8 mouse cellular contexts compared by ENCODE assay signal in genomic region chr12:32920185-32920788, GRCm38 (mm10). TPM values are rescaled to one million over a fixed set of nuclear protein-coding genes. Genes with fewer than 3 reads are reported as not detected.
DNase-seq lines count a peak whose midpoint lies in the region; ATAC-seq and TF ChIP-seq lines count a peak whose summit lies in the region.

No protein-coding gene starts in this region.

- peak; percentile 66 for TF ChIP-seq CTCF in hindbrain, postnatal 0 days (IDR thresholded peaks at IDR 0.05; ENCODE audit: low read depth)

- H3K4me2 ChIP-seq in hindbrain, postnatal 0 days (ENCODE audit: low read depth, low read length): no peak overlapping the region
- H3K4me2 ChIP-seq in hindbrain, embryonic 16.5 days (ENCODE audit: low read length): no peak overlapping the region

- 74% methylated on average over 8 of the region's 8 CpGs for WGBS in hindbrain, postnatal 0 days
- whole genome bisulfite sequencing in hindbrain, embryonic 16.5 days: 70% methylated on average over 8 of the region's 8 CpGs

- peak; percentile 46 for DNase-seq in hindbrain, postnatal 0 days (ENCODE audit: low spot score)
- DNase-seq in adrenal gland, adult 18-20 months (ENCODE audit: low spot score in 2 of 2): peak; percentile 75 to 81
- DNase-seq in layer of hippocampus, postnatal 36 days: peak; percentile 36 to 43
- DNase-seq in ovary, postnatal 14 days (ENCODE audit: low spot score): peak; percentile 66
- peak; percentile 52 for DNase-seq in urinary bladder, adult 2 months (ENCODE audit: low spot score)

- no peaks in the 10 kb centered on the region for H3K36me3 ChIP-seq in hindbrain, postnatal 0 days (ENCODE audit: insufficient read depth, low read length)
- no peaks in the 10 kb centered on the region for H3K36me3 ChIP-seq in hindbrain, embryonic 16.5 days (ENCODE audit: control insufficient read depth, insufficient read depth, low read length)

- no peak overlapping the region for H3K27ac ChIP-seq in hindbrain, postnatal 0 days
- no peak overlapping the region for H3K27ac ChIP-seq in hindbrain, embryonic 16.5 days (ENCODE audit: low read depth, low read length)

- H3K9me3 ChIP-seq in hindbrain, postnatal 0 days (ENCODE audit: low read length): no peaks in the 10 kb centered on the region
- no peaks in the 10 kb centered on the region for H3K9me3 ChIP-seq in hindbrain, embryonic 16.5 days (ENCODE audit: control insufficient read depth, low read length)

- H3K4me1 ChIP-seq in hindbrain, postnatal 0 days (ENCODE audit: insufficient read depth, low read length): no peaks in the 10 kb centered on the region
- H3K4me1 ChIP-seq in hindbrain, embryonic 16.5 days (ENCODE audit: control insufficient read depth, insufficient read depth, low read depth, low read length): no peaks in the 10 kb centered on the region

- no peak overlapping the region for H3K9ac ChIP-seq in hindbrain, postnatal 0 days (replicated peaks; ENCODE audit: low read length)
- no peak overlapping the region for H3K9ac ChIP-seq in hindbrain, embryonic 16.5 days (ENCODE audit: low read depth, low read length)

- H3K4me3 ChIP-seq in hindbrain, postnatal 0 days (ENCODE audit: low read length): no peak overlapping the region
- no peak overlapping the region for H3K4me3 ChIP-seq in hindbrain, embryonic 16.5 days (ENCODE audit: low read length)

- H3K27me3 ChIP-seq in hindbrain, postnatal 0 days (ENCODE audit: insufficient read depth, low read length): no peaks in the 10 kb centered on the region
- no peaks in the 10 kb centered on the region for H3K27me3 ChIP-seq in hindbrain, embryonic 16.5 days (replicated peaks; ENCODE audit: control insufficient read depth, insufficient read depth, low read length)

- ATAC-seq in hindbrain, postnatal 0 days: no peak
- no peak for ATAC-seq in hindbrain, embryonic 16.5 days
- ATAC-seq in CD4-positive, CD25-positive, alpha-beta regulatory T cell, adult 4 months: peak; percentile 87
- ATAC-seq in erythroblast, adult 5-6 weeks (replicated peaks; ENCODE audit: low FRiP score, poor library complexity, severe bottlenecking): peak; percentile 90

RNA-seq across cellular contexts. Expression of gene Sypl, which starts 33.4 kb away (rescaled TPM):
- total RNA-seq in hindbrain, postnatal 0 days (2014; rRNA removed): 21.5 and 22.6 TPM in 2 replicates
- polyA plus RNA-seq in hindbrain, postnatal 0 days (2015; fragmentation: Nextera tagmentation; extraction: Ambion mirVana): 46.8 and 48.3 TPM in 2 replicates
- polyA plus RNA-seq in hindbrain, embryonic 16.5 days (2015; fragmentation: Nextera tagmentation; extraction: Ambion mirVana): 43.4 and 46.0 TPM in 2 replicates
- polyA plus RNA-seq in CD4-positive, CD25-positive, alpha-beta regulatory T cell, adult 4 months (2017; shearing (Covaris generic)): 10 to 100 TPM; 69.7 to 85.3 TPM
- 100 to 1,000 TPM; 101 to 122 TPM for total RNA-seq in adrenal gland, adult 18-20 months (2021)
- 34.6 and 44.3 TPM in 2 replicates for total RNA-seq in erythroblast, adult 5-6 weeks (2015; ENCODE audit: low replicate concordance)
- 10.3 and 17.8 TPM in 2 replicates for total RNA-seq in erythroblast, adult 5-6 weeks (2017; ENCODE audit: low replicate concordance)
- 10 to 100 TPM; 42.3 to 43.2 TPM for total RNA-seq in layer of hippocampus, postnatal 36 days (2021)
- 145 and 163 TPM in 2 replicates for polyA plus RNA-seq in urinary bladder, adult 2 months (2012; rRNA removed)

Comparison
In these comparisons a context has a peak if more than half of its experiments do, and no peak if none do; other contexts are left out.
1. ATAC-seq: peak in CD4-positive, CD25-positive, alpha-beta regulatory T cell, adult 4 months (single experiment) and erythroblast, adult 5-6 weeks (single experiment); none in hindbrain, postnatal 0 days (single experiment) and hindbrain, embryonic 16.5 days (single experiment).
2. Peak in every context shown above with its lines, with median percentiles within 50 percentile points of each other: DNase-seq.